Mouse (Mus musculus): Measurements from ENCODE around the gene Btbd9. TPM values are rescaled to one million over a fixed set of nuclear protein-coding genes. Genes with fewer than 3 reads are reported as not detected.
"Not testable (repeated sequence)": the region's sequence is repeated elsewhere in the genome, so short reads cannot be mapped to it uniquely, and the experiment has no call there.

Gene Btbd9
- polyA plus RNA-seq, 1 experiment, result 21.6 TPM

GRCm38 (mm10) chr17:30511399-30511798, 64.9 kb downstream of the Btbd9 start:
- no peaks in the 10 kb centered on the region for H3K36me3 ChIP-seq (ENCODE audit: control insufficient read depth, insufficient read depth, low read length, poor library complexity, severe bottlenecking)
- H3K4me1 ChIP-seq (ENCODE audit: control insufficient read depth, insufficient read depth, low read length), result no peaks in the 10 kb centered on the region
- no peak overlapping the region for H3K4me3 ChIP-seq (ENCODE audit: low read depth, low read length)
- TF ChIP-seq POLR2A (IDR thresholded peaks at IDR 0.05; ENCODE audit: insufficient read depth, low read length) (no peak), EP300 (IDR thresholded peaks at IDR 0.05; ENCODE audit: insufficient read depth, low read depth, low read length) (no peak), CTCF (IDR thresholded peaks at IDR 0.05; ENCODE audit: low read depth, low read length) (no peak)
- H3K9me3 ChIP-seq (replicated peaks; ENCODE audit: control insufficient read depth, insufficient read depth, low read length, poor library complexity, severe bottlenecking), result no peaks in the 10 kb centered on the region
- no peak overlapping the region for H3K9ac ChIP-seq (ENCODE audit: low read depth, poor library complexity, severe bottlenecking)
- no peaks in the 10 kb centered on the region for H3K27me3 ChIP-seq (ENCODE audit: control insufficient read depth, insufficient read depth, low read length, poor library complexity, severe bottlenecking)
- no peak overlapping the region for H3K27ac ChIP-seq (ENCODE audit: insufficient read depth, low read length)

GRCm38 (mm10) chr17:30510171-30510570, 66.1 kb downstream of the Btbd9 start:
- no peaks in the 10 kb centered on the region for H3K36me3 ChIP-seq (ENCODE audit: control insufficient read depth, insufficient read depth, low read length, poor library complexity, severe bottlenecking)
- no peaks in the 10 kb centered on the region for H3K9me3 ChIP-seq (replicated peaks; ENCODE audit: control insufficient read depth, insufficient read depth, low read length, poor library complexity, severe bottlenecking)
- no peaks in the 10 kb centered on the region for H3K27me3 ChIP-seq (ENCODE audit: control insufficient read depth, insufficient read depth, low read length, poor library complexity, severe bottlenecking)
- no peak overlapping the region for H3K27ac ChIP-seq (ENCODE audit: insufficient read depth, low read length)
- no peak for TF ChIP-seq EP300 (IDR thresholded peaks at IDR 0.05; ENCODE audit: insufficient read depth, low read depth, low read length)
- TF ChIP-seq CTCF (IDR thresholded peaks at IDR 0.05; ENCODE audit: low read depth, low read length), result peak; percentile 50
- TF ChIP-seq POLR2A (IDR thresholded peaks at IDR 0.05; ENCODE audit: insufficient read depth, low read length), result no peak
- H3K4me3 ChIP-seq (ENCODE audit: low read depth, low read length), result no peak overlapping the region
- no peak overlapping the region for H3K9ac ChIP-seq (ENCODE audit: low read depth, poor library complexity, severe bottlenecking)
- no peaks in the 10 kb centered on the region for H3K4me1 ChIP-seq (ENCODE audit: control insufficient read depth, insufficient read depth, low read length)

GRCm38 (mm10) chr17:30509646-30510045, 66.6 kb downstream of the Btbd9 start:
- Histone ChIP-seq H3K27ac (ENCODE audit: insufficient read depth, low read length) (no peak overlapping the region), H3K4me1 (ENCODE audit: control insufficient read depth, insufficient read depth, low read length) (no peaks in the 10 kb centered on the region), H3K36me3 (ENCODE audit: control insufficient read depth, insufficient read depth, low read length, poor library complexity, severe bottlenecking) (no peaks in the 10 kb centered on the region), H3K27me3 (ENCODE audit: control insufficient read depth, insufficient read depth, low read length, poor library complexity, severe bottlenecking) (no peaks in the 10 kb centered on the region), H3K9ac (ENCODE audit: low read depth, poor library complexity, severe bottlenecking) (no peak overlapping the region), H3K9me3 (replicated peaks; ENCODE audit: control insufficient read depth, insufficient read depth, low read length, poor library complexity, severe bottlenecking) (no peaks in the 10 kb centered on the region), H3K4me3 (ENCODE audit: low read depth, low read length) (no peak overlapping the region)
- TF ChIP-seq POLR2A (IDR thresholded peaks at IDR 0.05; ENCODE audit: insufficient read depth, low read length) (no peak), EP300 (IDR thresholded peaks at IDR 0.05; ENCODE audit: insufficient read depth, low read depth, low read length) (no peak), CTCF (IDR thresholded peaks at IDR 0.05; ENCODE audit: low read depth, low read length) (no peak)

GRCm38 (mm10) chr17:30507636-30508576, 68.4 kb downstream of the Btbd9 start:
- Histone ChIP-seq H3K27me3 (ENCODE audit: control insufficient read depth, insufficient read depth, low read length, poor library complexity, severe bottlenecking) (no peaks in the 10 kb centered on the region), H3K27ac (ENCODE audit: insufficient read depth, low read length) (no peak overlapping the region), H3K9ac (ENCODE audit: low read depth, poor library complexity, severe bottlenecking) (no peak overlapping the region), H3K9me3 (replicated peaks; ENCODE audit: control insufficient read depth, insufficient read depth, low read length, poor library complexity, severe bottlenecking) (no peaks in the 10 kb centered on the region), H3K36me3 (ENCODE audit: control insufficient read depth, insufficient read depth, low read length, poor library complexity, severe bottlenecking) (no peaks in the 10 kb centered on the region), H3K4me3 (ENCODE audit: low read depth, low read length) (no peak overlapping the region), H3K4me1 (ENCODE audit: control insufficient read depth, insufficient read depth, low read length) (no peaks in the 10 kb centered on the region)
- no peak for TF ChIP-seq CTCF (IDR thresholded peaks at IDR 0.05; ENCODE audit: low read depth, low read length)
- TF ChIP-seq POLR2A (IDR thresholded peaks at IDR 0.05; ENCODE audit: insufficient read depth, low read length), result no peak
- no peak for TF ChIP-seq EP300 (IDR thresholded peaks at IDR 0.05; ENCODE audit: insufficient read depth, low read depth, low read length)

- Histone ChIP-seq H3K4me3 (ENCODE audit: low read depth, low read length) (no peak overlapping the region), H3K27me3 (ENCODE audit: control insufficient read depth, insufficient read depth, low read length, poor library complexity, severe bottlenecking) (no peaks in the 10 kb centered on the region), H3K27ac (ENCODE audit: insufficient read depth, low read length) (no peak overlapping the region), H3K36me3 (ENCODE audit: control insufficient read depth, insufficient read depth, low read length, poor library complexity, severe bottlenecking) (no peaks in the 10 kb centered on the region), H3K4me1 (ENCODE audit: control insufficient read depth, insufficient read depth, low read length) (no peaks in the 10 kb centered on the region), H3K9ac (ENCODE audit: low read depth, poor library complexity, severe bottlenecking) (no peak overlapping the region), H3K9me3 (replicated peaks; ENCODE audit: control insufficient read depth, insufficient read depth, low read length, poor library complexity, severe bottlenecking) (no peaks in the 10 kb centered on the region)
- TF ChIP-seq CTCF (IDR thresholded peaks at IDR 0.05; ENCODE audit: low read depth, low read length), result no peak
- TF ChIP-seq EP300 (IDR thresholded peaks at IDR 0.05; ENCODE audit: insufficient read depth, low read depth, low read length), result no peak
- no peak for TF ChIP-seq POLR2A (IDR thresholded peaks at IDR 0.05; ENCODE audit: insufficient read depth, low read length)
Observed at GRCm38 (mm10) chr17:30506916-30507315, 69.4 kb downstream of the Btbd9 start.

- not testable (repeated sequence) for H3K27ac ChIP-seq (ENCODE audit: insufficient read depth, low read length); H3K36me3 ChIP-seq (ENCODE audit: control insufficient read depth, insufficient read depth, low read length, poor library complexity, severe bottlenecking); H3K27me3 ChIP-seq (ENCODE audit: control insufficient read depth, insufficient read depth, low read length, poor library complexity, severe bottlenecking); H3K4me3 ChIP-seq (ENCODE audit: low read depth, low read length); H3K4me1 ChIP-seq (ENCODE audit: control insufficient read depth, insufficient read depth, low read length); H3K9me3 ChIP-seq (replicated peaks; ENCODE audit: control insufficient read depth, insufficient read depth, low read length, poor library complexity, severe bottlenecking); H3K9ac ChIP-seq (ENCODE audit: low read depth, poor library complexity, severe bottlenecking)
Observed at GRCm38 (mm10) chr17:30499541-30499940, 76.7 kb downstream of the Btbd9 start.
